Mouse (Mus musculus): Measurements from ENCODE around the gene Cfap77. TPM values are rescaled to one million over a fixed set of nuclear protein-coding genes. Genes with fewer than 3 reads are reported as not detected.

Gene Cfap77
- polyA plus RNA-seq, 1 experiment from 2014 or later, result 0.14 TPM

DNA sequence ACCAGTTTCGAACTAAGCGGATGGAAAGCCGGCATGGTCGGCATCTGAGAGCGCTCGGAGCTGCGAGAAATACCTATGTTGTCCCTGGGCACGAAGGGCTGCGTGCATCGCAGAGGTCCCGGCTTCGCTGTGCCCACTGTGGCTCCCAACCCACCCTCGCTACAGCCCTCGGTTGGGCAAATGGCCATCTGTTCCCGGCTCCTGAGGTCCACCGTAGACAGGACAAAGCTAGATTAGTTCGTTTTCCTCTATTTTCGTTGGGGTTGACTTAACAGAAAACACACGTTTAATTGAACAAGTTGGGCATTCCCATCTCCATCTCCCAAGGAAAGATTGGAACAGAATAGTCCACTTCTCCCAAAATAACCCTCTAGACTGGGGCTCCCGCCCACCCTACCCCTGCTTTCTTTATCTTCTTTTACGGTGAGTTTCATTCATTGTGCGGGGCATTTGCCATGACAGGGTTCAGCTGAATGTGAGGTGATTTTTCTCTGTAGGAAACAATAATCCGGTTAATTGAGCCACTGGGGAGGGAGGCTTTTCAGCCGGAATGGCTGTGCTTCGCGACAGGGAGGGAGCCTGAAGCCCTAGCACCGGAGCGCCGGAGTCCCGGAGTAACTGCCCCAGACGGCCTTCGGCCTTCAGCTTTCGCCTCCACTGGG, 142.7 kb downstream of the Cfap77 start:
- TF ChIP-seq CTCF (IDR thresholded peaks at IDR 0.05; ENCODE audit: low read depth), result no peak
- H3K36me3 ChIP-seq (ENCODE audit: insufficient read depth, low read length), result no peaks in the 10 kb centered on the region
- peaks cover 15% of the 10 kb centered on the region; the same call in 1 of the 2 replicates for H3K4me1 ChIP-seq (replicated peaks; ENCODE audit: insufficient read depth, low read length)
- 2% methylated on average over 33 of the region's 33 CpGs for WGBS
- ATAC-seq (replicated peaks; ENCODE audit: low FRiP score, low read depth) (no peak), DNase-seq (ENCODE audit: low spot score) (no peak)
- no peak overlapping the region for H3K27ac ChIP-seq
- H3K9me3 ChIP-seq (replicated peaks; ENCODE audit: low read length), result no peaks in the 10 kb centered on the region
- peaks cover 87% of the 10 kb centered on the region for H3K27me3 ChIP-seq (ENCODE audit: insufficient read depth, low read length)
- no peak overlapping the region for H3K4me2 ChIP-seq (ENCODE audit: low read length)
- no peak overlapping the region for H3K9ac ChIP-seq (ENCODE audit: low read depth, low read length)
- H3K4me3 ChIP-seq (replicated peaks; ENCODE audit: low read depth, low read length), result no peak overlapping the region

DNA sequence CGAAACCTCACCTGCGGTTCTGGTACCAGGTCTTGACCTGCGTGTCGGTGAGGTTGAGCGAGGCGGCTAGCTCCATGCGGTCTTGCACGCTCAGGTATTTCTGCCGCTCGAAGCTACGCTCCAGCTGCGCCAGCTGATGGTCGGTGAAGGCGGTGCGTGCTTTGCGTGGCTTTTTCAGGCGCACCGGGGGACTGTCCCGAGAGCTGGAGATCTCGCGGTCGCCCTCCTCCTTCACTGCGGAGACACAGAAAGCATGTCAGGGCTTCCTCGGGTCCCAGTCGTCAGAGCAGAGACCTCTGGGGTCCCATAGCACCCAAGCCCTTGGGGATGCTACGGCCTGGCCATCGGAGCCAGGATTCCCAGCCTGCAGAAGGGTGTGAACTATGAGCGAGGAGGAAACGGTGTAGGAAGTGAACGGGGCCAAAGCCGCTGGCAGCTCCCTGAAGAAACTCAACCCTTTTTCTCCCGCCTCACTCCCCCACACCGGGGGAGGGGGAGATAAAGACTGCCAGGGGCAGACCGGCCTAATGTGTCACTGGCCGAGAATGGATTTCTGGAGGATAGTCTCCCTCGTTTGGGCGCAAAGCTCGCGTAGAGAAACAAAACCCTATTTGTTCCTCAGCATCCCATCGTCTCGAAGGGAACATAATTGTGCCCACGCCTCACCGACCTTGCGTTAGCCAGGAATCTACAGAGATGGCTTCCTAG, 143.4 kb downstream of the Cfap77 start:
- DNase-seq (ENCODE audit: low spot score), result no peak
- Histone ChIP-seq H3K27me3 (ENCODE audit: insufficient read depth, low read length) (peaks cover 80% of the 10 kb centered on the region), H3K4me2 (ENCODE audit: low read length) (no peak overlapping the region), H3K36me3 (ENCODE audit: insufficient read depth, low read length) (no peaks in the 10 kb centered on the region), H3K4me3 (replicated peaks; ENCODE audit: low read depth, low read length) (no peak overlapping the region), H3K9me3 (replicated peaks; ENCODE audit: low read length) (no peaks in the 10 kb centered on the region), H3K4me1 (replicated peaks; ENCODE audit: insufficient read depth, low read length) (peaks cover 15% of the 10 kb centered on the region; the same call in 1 of the 2 replicates), H3K27ac (no peak overlapping the region), H3K9ac (ENCODE audit: low read depth, low read length) (no peak overlapping the region)
- no peak for TF ChIP-seq CTCF (IDR thresholded peaks at IDR 0.05; ENCODE audit: low read depth)
- no peak for ATAC-seq (replicated peaks; ENCODE audit: low FRiP score, low read depth)
- WGBS, result 2% methylated on average over 44 of the region's 44 CpGs

DNA sequence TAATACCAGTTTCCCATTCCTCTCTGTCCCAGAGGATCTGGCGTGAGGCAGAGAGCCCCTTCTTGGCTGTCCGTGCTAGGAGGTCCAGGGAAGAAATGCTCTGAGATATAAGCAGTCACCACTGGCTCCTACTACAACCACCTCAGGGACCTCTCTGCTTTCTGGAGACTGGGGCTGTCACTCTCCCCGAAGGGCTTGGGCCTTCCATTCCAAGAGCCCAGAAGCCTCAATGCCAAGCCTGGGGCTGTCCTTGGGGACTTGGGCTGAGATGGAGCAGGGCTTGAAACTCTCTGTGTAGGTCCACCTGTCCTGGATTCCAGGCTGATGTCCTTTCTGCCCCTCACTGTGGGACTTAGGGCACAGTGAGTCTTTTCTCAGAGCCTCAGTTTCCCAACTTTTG, 144.0 kb downstream of the Cfap77 start:
- Histone ChIP-seq H3K27ac (no peak overlapping the region), H3K4me1 (replicated peaks; ENCODE audit: insufficient read depth, low read length) (peaks cover 15% of the 10 kb centered on the region; the same call in 1 of the 2 replicates), H3K9me3 (replicated peaks; ENCODE audit: low read length) (no peaks in the 10 kb centered on the region), H3K9ac (ENCODE audit: low read depth, low read length) (no peak overlapping the region), H3K4me3 (replicated peaks; ENCODE audit: low read depth, low read length) (no peak overlapping the region), H3K4me2 (ENCODE audit: low read length) (no peak overlapping the region), H3K27me3 (ENCODE audit: insufficient read depth, low read length) (peaks cover 74% of the 10 kb centered on the region), H3K36me3 (ENCODE audit: insufficient read depth, low read length) (no peaks in the 10 kb centered on the region)
- ATAC-seq (replicated peaks; ENCODE audit: low FRiP score, low read depth) (no peak), DNase-seq (ENCODE audit: low spot score) (no peak)
- WGBS, result 11% methylated on average over 3 of the region's 3 CpGs
- TF ChIP-seq CTCF (IDR thresholded peaks at IDR 0.05; ENCODE audit: low read depth), result no peak

DNA sequence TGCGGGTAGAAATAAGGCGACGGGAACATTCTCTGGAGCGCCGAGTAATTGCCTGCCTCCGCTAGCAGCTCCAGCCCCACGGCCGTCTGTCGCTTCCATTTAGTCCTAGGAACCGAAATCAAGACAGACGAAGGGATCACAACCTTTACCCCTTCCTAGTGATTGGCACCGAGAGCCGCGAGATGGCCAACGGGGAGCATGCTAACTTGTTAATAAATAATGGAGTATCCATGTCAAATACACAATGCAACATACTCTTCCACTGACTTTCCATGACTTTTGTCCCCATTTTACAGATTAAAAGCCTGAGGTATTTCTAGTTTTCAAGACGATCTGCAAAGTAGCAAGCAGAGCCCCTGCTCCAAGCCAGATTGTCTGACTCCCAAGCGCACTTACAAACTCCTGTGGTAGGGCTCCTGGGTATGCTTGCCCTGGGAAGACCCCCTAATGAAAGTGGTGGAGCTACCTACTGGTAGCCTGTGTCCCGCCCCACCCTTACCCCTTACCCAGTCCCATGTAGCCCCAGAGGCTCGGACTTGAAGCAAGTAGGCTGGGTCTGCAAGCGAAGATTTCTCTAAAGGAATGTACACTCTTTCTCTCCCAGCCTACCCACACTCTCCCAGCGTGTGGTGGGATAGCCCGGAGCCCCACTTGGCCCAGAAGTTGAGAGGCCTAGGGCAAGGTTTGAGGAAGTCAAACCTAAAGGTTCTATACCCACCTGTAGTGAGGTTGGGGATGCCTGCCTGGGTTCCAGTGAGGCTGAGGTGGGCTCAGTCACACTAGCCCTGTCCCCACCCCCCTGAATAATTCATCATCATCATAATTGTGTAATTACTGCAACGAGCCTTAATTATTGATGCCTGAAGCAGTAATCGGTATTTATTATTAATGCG, 144.8 kb downstream of the Cfap77 start:
- H3K27me3 ChIP-seq (ENCODE audit: insufficient read depth, low read length), result peaks cover 66% of the 10 kb centered on the region
- H3K4me1 ChIP-seq (replicated peaks; ENCODE audit: insufficient read depth, low read length), result peaks cover 15% of the 10 kb centered on the region; the same call in 1 of the 2 replicates
- ATAC-seq (replicated peaks; ENCODE audit: low FRiP score, low read depth) (no peak), DNase-seq (ENCODE audit: low spot score) (no peak)
- peaks cover 5% of the 10 kb centered on the region; the same call in 1 of the 2 replicates for H3K36me3 ChIP-seq (ENCODE audit: insufficient read depth, low read length)
- H3K27ac ChIP-seq, result no peak overlapping the region
- WGBS, result 4% methylated on average over 25 of the region's 25 CpGs
- no peak overlapping the region for H3K9ac ChIP-seq (ENCODE audit: low read depth, low read length)
- TF ChIP-seq CTCF (IDR thresholded peaks at IDR 0.05; ENCODE audit: low read depth), result no peak
- no peaks in the 10 kb centered on the region for H3K9me3 ChIP-seq (replicated peaks; ENCODE audit: low read length)
- no peak overlapping the region for H3K4me2 ChIP-seq (ENCODE audit: low read length)
- 0 out of 2 replicates have a peak overlapping the region, but pooled peaks have one; percentile 9 for H3K4me3 ChIP-seq (replicated peaks; ENCODE audit: low read depth, low read length)

DNA sequence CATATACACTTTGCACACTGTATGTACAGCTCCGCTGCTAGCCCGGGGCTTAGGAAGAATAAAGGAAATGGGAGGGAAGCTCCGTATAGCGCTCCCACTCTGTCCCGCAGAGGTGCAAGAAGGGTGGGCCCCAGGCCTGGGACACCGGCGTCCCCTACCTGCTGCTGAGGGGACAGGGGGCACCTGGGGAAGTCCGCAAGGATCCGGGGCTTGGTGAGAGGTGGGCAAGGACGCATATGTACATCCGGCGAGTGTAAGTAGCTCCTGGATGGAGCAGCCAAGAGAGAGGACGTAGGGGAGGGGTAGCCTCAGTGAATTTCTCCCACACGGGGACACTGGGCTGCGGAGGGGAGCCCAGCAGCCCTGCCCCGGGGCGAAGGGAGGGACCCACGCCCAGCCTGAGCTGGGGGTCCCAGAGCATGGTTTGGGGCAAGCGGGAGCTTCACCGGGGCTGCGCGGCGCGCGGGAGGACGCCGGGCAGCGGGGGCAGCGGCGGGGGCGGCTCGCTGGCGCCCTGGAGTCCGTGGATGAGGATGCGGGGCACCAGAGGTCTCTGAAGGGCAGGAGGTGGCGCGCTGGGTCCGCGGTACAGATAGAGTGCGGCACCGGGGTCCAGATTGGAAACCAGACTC, 145.6 kb downstream of the Cfap77 start:
- no peak for DNase-seq (ENCODE audit: low spot score)

More for the DNA sequence above, 145.6 kb downstream of the Cfap77 start:
- H3K4me2 ChIP-seq (ENCODE audit: low read length), result peak overlapping the region; percentile 39
- peaks cover 13% of the 10 kb centered on the region; the same call in 1 of the 2 replicates for H3K36me3 ChIP-seq (ENCODE audit: insufficient read depth, low read length)
- H3K9ac ChIP-seq (ENCODE audit: low read depth, low read length), result no peak overlapping the region
- no peak overlapping the region for H3K27ac ChIP-seq
- peaks cover 15% of the 10 kb centered on the region; the same call in 1 of the 2 replicates for H3K4me1 ChIP-seq (replicated peaks; ENCODE audit: insufficient read depth, low read length)
- no peak for TF ChIP-seq CTCF (IDR thresholded peaks at IDR 0.05; ENCODE audit: low read depth)
- no peaks in the 10 kb centered on the region for H3K9me3 ChIP-seq (replicated peaks; ENCODE audit: low read length)
- H3K27me3 ChIP-seq (ENCODE audit: insufficient read depth, low read length), result peaks cover 59% of the 10 kb centered on the region
- 0 out of 2 replicates have a peak overlapping the region, but pooled peaks have one; percentile 9 for H3K4me3 ChIP-seq (replicated peaks; ENCODE audit: low read depth, low read length)
- ATAC-seq (replicated peaks; ENCODE audit: low FRiP score, low read depth), result no peak
- under 1% methylated on average over 40 of the region's 41 CpGs for WGBS

Data from kidney, postnatal 0 days (tissue).